Mouse (Mus musculus): ENCODE data around the gene Khdrbs1.
"Not testable (repeated sequence)": the region's sequence is repeated elsewhere in the genome, so short reads cannot be mapped to it uniquely, and the experiment has no call there.

The Khdrbs1 gene

GRCm38 (mm10) chr4:129746591-129746990, 4.5 kb upstream of the Khdrbs1 start:
- no peak for ATAC-seq (ENCODE audit: insufficient number of reproducible peaks, low FRiP score, low TSS enrichment)

- ATAC-seq (ENCODE audit: insufficient number of reproducible peaks, low FRiP score, low TSS enrichment): no peak
Measured at GRCm38 (mm10) chr4:129746106-129746505, 4.0 kb upstream of the Khdrbs1 start.

GRCm38 (mm10) chr4:129743494-129743893, 1.4 kb upstream of the Khdrbs1 start:
- no peak for ATAC-seq (ENCODE audit: insufficient number of reproducible peaks, low FRiP score, low TSS enrichment)

GRCm38 (mm10) chr4:129743010-129743390, 897 bp upstream of the Khdrbs1 start:
- no peak for ATAC-seq (ENCODE audit: insufficient number of reproducible peaks, low FRiP score, low TSS enrichment)

- ATAC-seq (ENCODE audit: insufficient number of reproducible peaks, low FRiP score, low TSS enrichment): peak; percentile 52; the same call in 1 of the 2 replicates
Measured at GRCm38 (mm10) chr4:129741974-129742231, 200 bp downstream of the Khdrbs1 start.

- ATAC-seq (ENCODE audit: insufficient number of reproducible peaks, low FRiP score, low TSS enrichment): peak; percentile 10; the same call in 1 of the 2 replicates
Measured at GRCm38 (mm10) chr4:129741251-129741973, 691 bp downstream of the Khdrbs1 start.

- ATAC-seq (ENCODE audit: insufficient number of reproducible peaks, low FRiP score, low TSS enrichment): no peak
Measured at GRCm38 (mm10) chr4:129739111-129739645, 2.9 kb downstream of the Khdrbs1 start.

- ATAC-seq (ENCODE audit: insufficient number of reproducible peaks, low FRiP score, low TSS enrichment): no peak
Measured at GRCm38 (mm10) chr4:129736173-129736572, 5.9 kb downstream of the Khdrbs1 start.

GRCm38 (mm10) chr4:129735485-129735884, 6.6 kb downstream of the Khdrbs1 start:
- ATAC-seq (ENCODE audit: insufficient number of reproducible peaks, low FRiP score, low TSS enrichment): not testable (repeated sequence)

- no peak for ATAC-seq (ENCODE audit: insufficient number of reproducible peaks, low FRiP score, low TSS enrichment)
Measured at GRCm38 (mm10) chr4:129731423-129731822, 10.7 kb downstream of the Khdrbs1 start.

GRCm38 (mm10) chr4:129716310-129716709, 25.8 kb downstream of the Khdrbs1 start:
- no peak for ATAC-seq (ENCODE audit: insufficient number of reproducible peaks, low FRiP score, low TSS enrichment)

- ATAC-seq (ENCODE audit: insufficient number of reproducible peaks, low FRiP score, low TSS enrichment): no peak
Measured at GRCm38 (mm10) chr4:129709486-129710129, 32.5 kb downstream of the Khdrbs1 start.

- no peak for ATAC-seq (ENCODE audit: insufficient number of reproducible peaks, low FRiP score, low TSS enrichment)
Measured at GRCm38 (mm10) chr4:129706750-129707149, 35.4 kb downstream of the Khdrbs1 start.

GRCm38 (mm10) chr4:129702454-129702853, 39.6 kb downstream of the Khdrbs1 start:
- ATAC-seq (ENCODE audit: insufficient number of reproducible peaks, low FRiP score, low TSS enrichment): 0 out of 2 replicates have a peak, but pooled peaks have one; percentile 31

GRCm38 (mm10) chr4:129701503-129702377, 40.4 kb downstream of the Khdrbs1 start:
- ATAC-seq (ENCODE audit: insufficient number of reproducible peaks, low FRiP score, low TSS enrichment): 0 out of 2 replicates have a peak, but pooled peaks have one; percentile 42

- not testable (repeated sequence) for ATAC-seq (ENCODE audit: insufficient number of reproducible peaks, low FRiP score, low TSS enrichment)
Measured at GRCm38 (mm10) chr4:129700661-129701060, 41.4 kb downstream of the Khdrbs1 start.

GRCm38 (mm10) chr4:129700216-129700615, 41.9 kb downstream of the Khdrbs1 start:
- ATAC-seq (ENCODE audit: insufficient number of reproducible peaks, low FRiP score, low TSS enrichment): no peak

- ATAC-seq (ENCODE audit: insufficient number of reproducible peaks, low FRiP score, low TSS enrichment): no peak
Measured at GRCm38 (mm10) chr4:129697191-129697590, 44.9 kb downstream of the Khdrbs1 start.

- peak; percentile 79; the same call in 1 of the 2 replicates for ATAC-seq (ENCODE audit: insufficient number of reproducible peaks, low FRiP score, low TSS enrichment)
Measured at GRCm38 (mm10) chr4:129696158-129696985, 45.7 kb downstream of the Khdrbs1 start, which contains the start of gene Tmem39b. Gene Tmem39b, minus strand, starts transcription at chr4:129696838.

- no peak for ATAC-seq (ENCODE audit: insufficient number of reproducible peaks, low FRiP score, low TSS enrichment)
Measured at GRCm38 (mm10) chr4:129695815-129696157, 46.3 kb downstream of the Khdrbs1 start.
